Mouse (Mus musculus) spleen, adult 18-20 months (tissue): ENCODE results near the gene Gm10134.
"Not testable (repeated sequence)": the region's sequence is repeated elsewhere in the genome, so short reads cannot be mapped to it uniquely, and the experiment has no call there.

Source experiments
- DNase-seq, 2 experiments: peaks; one replicate each; pipeline ENCODE4 v3.0.0; 2022; ENCODE audit warnings: mixed read lengths in 2 of 2

The Gm10134 gene

DNA sequence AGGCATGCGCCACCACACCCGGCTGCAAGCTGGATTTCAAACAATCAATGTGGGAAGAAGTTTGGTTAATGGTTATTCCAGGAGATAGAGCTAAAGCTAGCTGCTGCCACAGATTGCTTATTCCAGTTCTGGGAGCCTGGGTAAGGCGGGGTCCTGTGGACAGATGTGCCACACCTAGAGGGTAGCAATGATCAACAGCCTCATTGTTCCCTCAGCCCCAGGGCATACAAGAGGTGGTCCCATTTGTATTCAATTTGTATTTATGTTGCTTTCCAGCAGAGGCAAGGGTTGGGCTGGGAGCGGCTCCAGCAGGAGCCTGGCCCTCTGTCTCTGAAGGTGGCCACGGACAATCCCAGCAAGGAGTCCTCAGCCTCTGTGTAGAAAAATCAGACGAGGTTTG is 396 bp downstream of the Gm10134 start:
- DNase-seq, result no peak

GRCm38 (mm10) chr2:28511600-28511999 is 5.7 kb downstream of the Gm10134 start:
- not testable (repeated sequence) for DNase-seq

DNA sequence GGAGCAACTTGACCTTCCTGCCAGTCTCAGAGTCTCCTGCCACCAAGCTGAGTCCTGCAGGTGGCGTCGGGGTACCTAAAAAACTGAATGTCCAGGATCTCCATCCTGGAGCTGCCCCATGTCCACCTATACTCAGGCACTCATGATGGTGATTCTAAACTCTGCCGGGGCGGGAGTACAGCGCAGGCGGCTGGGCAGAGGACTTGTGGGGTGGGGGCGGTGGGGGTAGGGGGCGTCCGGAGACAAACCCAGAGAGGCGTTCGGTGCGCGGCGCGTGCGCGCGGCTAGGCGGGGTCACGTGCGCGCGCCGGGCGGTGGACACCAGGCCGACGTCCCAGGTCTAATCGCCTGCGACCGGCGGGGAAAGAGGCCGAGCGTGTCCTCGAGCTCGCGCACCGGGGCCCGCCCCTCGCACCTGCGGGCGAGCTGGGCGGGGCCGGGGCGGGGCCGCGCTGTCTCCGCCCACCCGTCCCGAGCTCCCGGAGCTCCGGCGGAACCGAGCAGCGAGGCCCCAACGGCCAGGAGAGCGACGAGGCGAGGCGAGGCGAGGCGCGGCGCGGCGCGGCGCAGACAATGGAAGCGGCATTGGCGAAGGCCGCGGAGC is 7.0 kb downstream of the Gm10134 start, which contains the start of gene Ralgds:
TSS of gene Ralgds (plus strand) at position 328 of the 604 bp plus-strand sequence.
- DNase-seq, result peak; percentile 64 to 71

DNA sequence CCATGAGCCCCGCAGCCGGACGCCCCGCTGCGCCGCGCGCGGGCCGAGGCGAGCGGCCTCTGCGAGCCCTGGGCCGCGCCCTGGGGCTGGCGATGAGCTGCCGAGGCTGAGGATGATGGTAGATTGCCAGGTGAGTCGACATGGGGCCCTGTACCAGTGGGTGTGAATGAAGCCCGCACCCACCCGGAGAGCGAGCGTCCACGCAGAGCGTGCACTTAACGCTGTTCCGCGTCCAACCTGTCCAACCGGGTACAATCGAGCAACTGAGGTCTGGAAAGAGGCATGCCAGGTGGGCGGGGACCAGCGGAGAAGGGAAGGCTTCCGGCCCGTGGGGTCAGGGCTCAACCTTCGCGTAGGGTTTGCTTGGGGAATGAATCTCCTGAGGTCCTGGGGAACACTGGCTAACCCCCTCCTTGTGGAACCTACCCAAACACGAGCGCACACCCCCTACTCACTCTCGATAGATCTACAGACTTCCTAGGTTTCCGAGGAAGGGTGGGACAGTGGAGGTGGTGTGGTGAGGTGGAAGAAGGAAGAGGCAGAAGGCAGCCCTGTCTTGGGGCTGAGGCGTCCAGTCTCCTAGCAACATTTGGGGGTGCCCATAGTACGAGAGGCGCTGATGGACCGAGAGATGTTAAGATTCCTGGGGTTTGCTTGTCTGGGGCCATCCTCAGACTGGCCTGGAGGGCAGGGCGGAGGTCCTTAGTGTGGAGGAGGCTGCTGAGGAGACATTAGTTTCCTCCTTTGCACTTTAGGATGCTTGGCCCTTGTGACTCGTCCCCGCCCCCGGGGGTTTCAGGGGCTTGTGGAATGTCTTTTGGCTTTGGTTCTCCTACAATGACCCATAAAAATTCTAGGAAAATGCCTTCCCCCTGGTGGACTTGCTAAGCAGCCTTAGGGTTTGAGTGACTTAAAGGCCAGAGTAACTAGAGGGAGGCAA is 7.8 kb downstream of the Gm10134 start:
- DNase-seq, result peak in 1 of 2 experiments; percentile 47

- peak; percentile 66 to 89 for DNase-seq
These were observed 8.6 kb downstream of the Gm10134 start for GRCm38 (mm10) chr2:28514489-28514888.

GRCm38 (mm10) chr2:28517206-28517909 is 11.5 kb downstream of the Gm10134 start:
- DNase-seq, result peak; percentile 66 to 88

DNA sequence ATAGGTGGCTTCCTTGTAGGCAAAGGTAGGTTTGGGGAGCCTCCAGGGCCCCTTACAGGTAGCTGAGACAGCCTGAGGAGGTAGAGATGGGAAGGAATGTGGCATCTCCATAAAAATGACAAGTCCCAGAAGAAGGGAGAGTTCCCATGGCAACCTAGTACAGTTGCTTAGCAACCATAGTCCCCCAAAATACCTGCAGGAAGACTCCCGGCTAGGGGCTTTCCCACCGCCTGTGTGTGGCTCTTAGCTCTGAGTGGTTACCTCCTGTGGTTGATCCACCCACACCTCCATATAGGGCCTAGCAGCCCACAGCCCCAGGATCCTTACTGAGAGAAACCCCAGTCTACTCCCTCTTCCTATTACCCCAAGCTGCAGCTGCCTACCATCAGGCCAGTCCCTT is 12.3 kb downstream of the Gm10134 start:
- DNase-seq, result peak in 1 of 2 experiments; percentile 40

DNA sequence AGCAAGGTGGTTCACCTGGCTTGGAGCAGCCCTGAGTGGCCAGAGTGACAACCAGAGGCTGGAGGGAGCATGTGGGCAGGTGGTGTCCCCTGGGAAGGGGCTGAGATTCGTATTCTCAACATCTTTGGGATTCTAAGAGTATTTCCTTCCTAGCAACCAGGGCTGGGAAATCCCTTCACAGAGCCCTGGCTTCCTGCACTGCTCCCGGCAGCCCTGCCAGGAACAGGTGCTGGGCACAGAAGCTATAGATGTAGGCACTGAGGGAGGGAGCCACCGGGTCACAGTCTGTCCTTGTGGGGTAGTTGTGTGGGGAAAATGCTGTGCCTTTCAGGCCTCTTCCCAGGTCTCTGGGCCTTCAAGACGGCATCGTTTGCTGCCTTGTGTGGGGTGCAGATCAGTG is 14.7 kb downstream of the Gm10134 start:
- no peak for DNase-seq

DNA sequence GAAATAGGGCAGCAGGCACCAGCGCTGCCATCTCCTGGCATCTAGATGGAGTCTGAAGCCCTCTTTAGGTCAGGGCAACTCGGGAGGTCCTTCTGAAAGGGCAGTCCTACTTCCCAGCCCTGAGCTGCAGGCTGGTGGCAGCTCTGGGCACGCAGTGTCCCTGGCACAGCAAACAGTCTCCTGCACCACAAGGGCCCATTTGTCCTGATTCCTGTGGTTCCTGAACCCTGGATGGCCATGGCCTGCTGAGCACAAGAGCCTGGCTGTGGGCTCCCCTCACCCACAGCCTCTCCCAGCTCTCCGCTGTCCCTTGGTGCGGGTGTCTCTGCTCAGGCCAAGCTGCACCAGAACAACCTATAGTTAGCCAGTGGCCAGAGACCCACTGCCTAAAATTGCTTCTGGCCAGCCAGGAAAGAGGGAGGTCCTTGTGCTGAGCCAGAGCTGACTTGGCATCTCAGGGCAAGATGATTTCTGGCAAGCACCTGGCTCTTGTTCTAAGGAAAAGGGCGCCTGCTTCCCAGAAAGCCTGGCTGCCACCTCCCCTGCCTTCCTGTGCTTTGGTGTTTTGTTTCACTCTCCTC is 15.8 kb downstream of the Gm10134 start:
- no peak for DNase-seq

DNA sequence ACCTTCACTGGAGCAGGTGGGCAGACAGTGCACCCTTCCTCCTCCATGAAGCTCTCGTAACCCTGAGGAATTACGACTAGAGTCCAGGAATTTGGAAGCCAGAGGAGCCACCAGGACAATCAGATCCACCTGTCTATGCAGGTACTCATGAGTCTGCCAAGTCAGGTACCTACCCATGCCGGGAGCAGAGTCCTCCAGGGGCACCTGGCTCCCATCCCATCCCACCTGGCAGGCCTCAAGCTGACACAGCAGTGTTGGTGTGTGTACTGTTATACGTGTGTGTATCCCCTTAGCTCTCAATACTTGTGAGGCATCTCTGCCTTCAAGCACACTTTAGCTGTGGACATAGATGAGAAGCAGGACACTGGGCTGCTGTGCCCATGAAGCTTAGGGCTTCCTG is 16.3 kb downstream of the Gm10134 start:
- DNase-seq, result no peak

- no peak for DNase-seq
These were observed 17.8 kb downstream of the Gm10134 start for GRCm38 (mm10) chr2:28523643-28524117.

DNA sequence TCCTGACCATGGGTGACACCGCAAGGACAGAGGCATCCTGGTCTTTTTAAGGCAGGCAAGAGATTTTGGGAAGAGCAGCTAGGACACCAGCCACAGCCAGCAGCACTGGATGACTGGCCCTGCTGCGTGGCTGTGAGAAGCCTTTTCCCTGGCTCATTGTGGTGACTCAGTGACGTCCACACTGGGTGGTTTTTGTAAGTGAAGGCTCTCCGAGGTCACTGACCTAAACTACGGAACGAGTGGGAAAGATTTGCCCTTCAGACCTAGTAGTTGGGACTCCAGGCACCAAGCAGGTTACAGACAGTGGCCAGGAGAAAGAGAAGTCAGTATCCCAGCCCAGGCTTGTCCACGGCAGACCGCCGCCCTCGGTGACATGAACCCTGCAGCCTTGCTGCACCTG is 18.5 kb downstream of the Gm10134 start:
- DNase-seq, result no peak

DNA sequence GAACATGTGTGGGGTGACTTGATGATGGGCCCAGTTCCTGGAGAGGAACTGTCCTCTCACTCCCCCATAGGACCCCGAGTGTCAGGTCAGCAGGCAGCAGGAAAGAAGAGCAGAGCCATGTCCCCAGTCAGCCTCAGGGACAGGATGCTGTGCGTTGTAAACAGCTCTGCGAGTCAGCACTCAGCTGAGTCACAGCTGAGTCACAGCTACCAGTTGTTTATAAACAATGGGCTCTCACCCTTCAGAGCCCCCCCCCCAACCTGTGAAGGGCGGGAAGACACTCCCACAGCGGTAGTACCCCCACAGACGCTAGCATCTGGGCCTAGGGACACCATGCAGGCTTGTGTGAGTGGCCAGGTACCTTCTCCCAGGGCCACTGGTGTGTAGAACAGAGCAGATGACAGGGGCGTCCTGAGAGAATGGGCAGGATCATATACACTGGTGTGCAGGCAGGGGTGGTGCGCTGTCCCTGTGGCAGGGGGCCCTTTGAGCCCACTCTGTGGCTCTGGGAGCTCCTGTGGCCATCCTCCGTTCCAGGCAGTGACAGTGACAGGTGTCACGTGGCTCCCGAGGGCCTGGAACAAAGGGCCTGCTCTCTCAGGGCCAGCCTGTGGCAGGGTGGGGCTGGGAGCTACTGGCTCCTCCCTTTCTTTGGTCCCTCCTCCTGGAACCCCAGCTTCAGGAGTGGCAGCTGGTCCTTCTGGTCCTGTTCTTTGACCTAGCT is 19.5 kb downstream of the Gm10134 start:
- peak; percentile 34 to 44 for DNase-seq

DNA sequence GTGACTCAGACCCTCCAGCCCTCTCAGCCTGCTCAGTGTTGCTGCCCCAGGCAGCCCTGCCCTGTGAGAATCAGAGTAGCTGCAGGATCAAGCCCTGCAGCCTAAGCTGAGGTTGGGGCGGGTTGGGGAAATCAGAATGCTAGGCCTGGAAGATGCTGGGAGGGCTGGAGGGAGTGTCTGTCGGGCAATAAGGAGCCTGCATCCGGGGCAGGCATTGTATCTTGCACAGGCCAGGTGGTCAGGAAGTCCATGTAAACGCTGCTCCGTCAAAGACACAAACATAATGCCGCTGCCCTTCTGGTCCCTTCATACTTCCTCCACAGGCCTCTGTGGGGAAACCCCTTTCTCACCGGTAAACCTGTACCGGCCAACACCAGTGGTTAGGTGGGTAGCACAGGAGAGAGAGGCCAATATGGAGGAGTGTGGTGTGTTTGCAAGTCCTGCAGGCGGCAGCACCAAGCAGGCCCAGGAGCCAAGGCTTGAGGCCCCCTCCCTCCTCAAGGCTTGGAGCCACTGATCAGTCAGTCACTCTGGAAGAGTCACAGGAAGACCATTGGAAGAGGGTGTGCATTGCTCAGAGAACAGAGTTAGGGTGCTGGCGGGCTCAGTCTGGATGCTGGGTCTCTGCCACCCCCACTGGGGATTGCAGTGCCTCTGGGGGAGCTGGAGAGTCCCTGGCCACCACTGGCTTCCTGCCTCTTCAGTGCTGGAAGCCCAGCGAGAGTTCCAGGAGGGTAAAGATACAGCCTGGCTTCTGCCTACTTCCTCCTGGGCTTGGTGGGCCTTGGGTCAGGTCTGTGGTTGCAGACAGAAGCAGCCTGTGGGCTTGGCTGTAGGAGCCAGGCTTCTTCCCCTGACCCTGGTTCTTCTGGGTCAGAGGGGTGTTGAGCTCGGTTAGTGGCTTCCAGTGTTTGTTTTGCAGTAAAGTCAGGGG is 20.3 kb downstream of the Gm10134 start:
- peak; percentile 54 to 60 for DNase-seq

- no peak for DNase-seq
These were observed 21.8 kb downstream of the Gm10134 start for GRCm38 (mm10) chr2:28527436-28528353.

GRCm38 (mm10) chr2:28528354-28528730 is 22.4 kb downstream of the Gm10134 start:
- no peak for DNase-seq

GRCm38 (mm10) chr2:28529856-28530255 is 24.0 kb downstream of the Gm10134 start:
- DNase-seq, result no peak

DNA sequence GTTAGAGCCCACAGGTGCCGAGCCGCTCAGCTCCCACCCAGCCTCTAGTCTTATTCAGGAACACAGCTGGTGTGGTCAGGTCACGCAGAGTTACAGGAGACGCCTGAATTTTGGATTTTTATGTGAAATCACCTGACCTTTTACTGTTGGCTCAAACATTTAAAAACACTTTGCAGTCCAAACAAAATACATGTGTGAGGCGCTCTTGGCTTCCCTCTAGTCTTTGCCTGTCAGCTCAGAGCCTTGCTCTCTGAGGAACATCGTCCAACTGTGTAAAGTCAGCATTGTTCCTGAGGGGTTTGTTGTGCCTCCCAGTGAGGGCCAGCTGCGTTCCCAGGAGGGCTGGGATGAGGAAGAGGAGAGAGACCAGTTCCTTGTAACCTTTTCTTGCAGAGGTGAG is 24.4 kb downstream of the Gm10134 start:
- DNase-seq, result no peak

DNA sequence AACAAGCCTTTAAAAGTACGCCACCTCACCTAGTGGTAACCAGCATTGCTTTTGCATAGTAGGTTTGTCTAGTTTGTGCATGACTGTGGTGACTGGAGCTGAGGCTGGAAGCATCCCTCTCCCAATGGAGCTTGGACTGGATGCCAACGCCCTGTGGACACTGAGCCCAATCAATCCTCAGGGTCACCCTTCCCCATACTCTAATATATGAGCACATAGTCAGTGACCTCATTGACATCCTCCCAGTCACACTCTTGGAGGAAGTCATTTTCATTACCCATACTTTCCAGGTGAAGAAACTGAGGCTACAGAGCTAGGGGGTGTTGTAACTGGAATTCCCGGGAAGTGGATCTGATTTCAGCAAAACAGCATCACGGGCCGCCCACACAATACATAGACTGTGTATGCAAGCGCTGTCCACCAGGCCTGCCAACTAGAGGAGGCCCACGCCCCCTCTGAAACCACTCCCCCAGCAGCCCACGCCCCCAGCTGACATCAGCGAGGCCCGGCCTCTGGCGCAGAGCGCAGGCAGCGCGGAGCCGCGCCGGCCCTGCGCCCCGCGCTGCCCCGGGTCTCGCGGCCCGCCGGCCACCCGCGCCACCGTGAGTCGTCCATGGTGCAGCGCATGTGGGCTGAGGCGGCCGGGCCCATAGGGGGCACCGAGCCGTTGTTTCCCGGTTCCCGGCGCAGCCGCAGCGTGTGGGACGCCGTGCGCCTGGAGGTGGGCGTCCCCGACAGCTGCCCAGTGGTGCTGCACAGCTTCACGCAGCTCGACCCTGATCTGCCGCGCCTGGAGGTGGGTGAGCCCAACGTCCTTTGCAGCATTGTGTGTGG is 27.3 kb downstream of the Gm10134 start:
- peak; percentile 79 to 86 for DNase-seq
